Mouse (Mus musculus): Measurements from ENCODE around the gene Tspan8.

Gene Tspan8

GRCm38 (mm10) chr10:115834017-115834416, 17.4 kb downstream of the Tspan8 start:
- DNase-seq (ENCODE audit: low read depth, low spot score) = peak; percentile 36

GRCm38 (mm10) chr10:115846930-115847329, 30.3 kb downstream of the Tspan8 start:
- DNase-seq (ENCODE audit: low read depth, low spot score) = no peak

GRCm38 (mm10) chr10:115848511-115848910, 31.9 kb downstream of the Tspan8 start:
- no peak for DNase-seq (ENCODE audit: low read depth, low spot score)

GRCm38 (mm10) chr10:115860210-115860880, 43.7 kb downstream of the Tspan8 start:
- DNase-seq (ENCODE audit: low read depth, low spot score) = no peak

- DNase-seq (ENCODE audit: low read depth, low spot score) = no peak
Measured at GRCm38 (mm10) chr10:115861967-115862366, 45.3 kb downstream of the Tspan8 start.

- DNase-seq (ENCODE audit: low read depth, low spot score) = no peak
Measured at GRCm38 (mm10) chr10:115882757-115883156, 66.1 kb downstream of the Tspan8 start.

- DNase-seq (ENCODE audit: low read depth, low spot score) = no peak
Measured at GRCm38 (mm10) chr10:115891924-115892323, 75.3 kb downstream of the Tspan8 start.

GRCm38 (mm10) chr10:115892973-115893372, 76.3 kb downstream of the Tspan8 start:
- no peak for DNase-seq (ENCODE audit: low read depth, low spot score)

GRCm38 (mm10) chr10:115894045-115894444, 77.4 kb downstream of the Tspan8 start:
- no peak for DNase-seq (ENCODE audit: low read depth, low spot score)

- DNase-seq (ENCODE audit: low read depth, low spot score) = no peak
Measured at GRCm38 (mm10) chr10:115896764-115897163, 80.1 kb downstream of the Tspan8 start.

GRCm38 (mm10) chr10:115897235-115897634, 80.6 kb downstream of the Tspan8 start:
- no peak for DNase-seq (ENCODE audit: low read depth, low spot score)
